Mouse (Mus musculus) heart, embryonic 10.5 days (tissue): ENCODE results near the gene Rnf126. TPM values are rescaled to one million over a fixed set of nuclear protein-coding genes. Genes with fewer than 3 reads are reported as not detected.
A peak's percentile ranks its signal among the peaks of the same experiment; 100 is the strongest.

ENCODE experiments used
- DNase-seq: peaks from one replicate; pipeline ENCODE4 v3.0.0-alpha.2; 2017; ENCODE audit warnings: low spot score
- H3K27ac ChIP-seq: fragments of 300-500 bp; sonication (generic); 2 replicates; pipeline ENCODE4 v1.5.1; 2016; ENCODE audit warnings: mild to moderate bottlenecking
- H3K27me3 ChIP-seq: fragments of 300-500 bp; sonication (generic); 2 replicates; pipeline ENCODE4 v1.6.1; 2016; ENCODE audit warnings: mild to moderate bottlenecking; ENCODE audit not compliant: poor library complexity, insufficient read depth, severe bottlenecking
- H3K36me3 ChIP-seq: fragments of 300-500 bp; sonication (generic); 2 replicates; pipeline ENCODE4 v1.6.1; 2016; ENCODE audit warnings: mild to moderate bottlenecking, moderate library complexity
- H3K4me1 ChIP-seq: fragments of 300-500 bp; sonication (generic); 2 replicates; pipeline ENCODE4 v1.6.1; 2016; ENCODE audit warnings: mild to moderate bottlenecking
- H3K4me3 ChIP-seq: fragments of 300-500 bp; sonication (generic); 2 replicates; pipeline ENCODE4 v1.5.1; 2016; ENCODE audit warnings: mild to moderate bottlenecking, moderate library complexity
- H3K9me3 ChIP-seq: fragments of 300-500 bp; sonication (generic); 2 replicates; pipeline ENCODE4 v1.6.1; 2016; ENCODE audit warnings: mild to moderate bottlenecking, moderate library complexity
- WGBS: fragments of 180-500 bp; shearing (Covaris S2); methylation state at CpG from one replicate; pipeline ENCODE4 v1.1.7; 2016; 5-methylcytosine and 5-hydroxymethylcytosine counted together
- polyA plus RNA-seq: library from polyadenylated mRNA; unstranded; fragments of >200 nt; fragmentation: Nextera tagmentation; extraction: Ambion mirVana; gene quantifications from 2 replicates; pipeline ENCODE4 v1.2.1, GENCODE M21; 2016

Rnf126 gene
- polyA plus RNA-seq, 1 experiment from 2014 or later, result 113 TPM

GRCm38 (mm10) chr10:79801837-79802236 is 35.1 kb upstream of the Rnf126 start:
- Histone ChIP-seq H3K4me1 (peaks cover 67% of the 10 kb centered on the region), H3K27me3 (no peaks in the 10 kb centered on the region), H3K36me3 (peaks cover 3% of the 10 kb centered on the region; the same call in 1 of the 2 replicates), H3K4me3 (0 out of 2 replicates have a peak overlapping the region, but pooled peaks have one; percentile 30), H3K27ac (peak overlapping the region; percentile 76), H3K9me3 (no peaks in the 10 kb centered on the region)
- WGBS, result 11% methylated on average over 3 of the region's 3 CpGs
- no peak for DNase-seq

GRCm38 (mm10) chr10:79800508-79800907 is 33.8 kb upstream of the Rnf126 start:
- peak overlapping the region; percentile 52; the same call in 1 of the 2 replicates for H3K27ac ChIP-seq
- WGBS, result 84% methylated on average over 11 of the region's 11 CpGs

DNA sequence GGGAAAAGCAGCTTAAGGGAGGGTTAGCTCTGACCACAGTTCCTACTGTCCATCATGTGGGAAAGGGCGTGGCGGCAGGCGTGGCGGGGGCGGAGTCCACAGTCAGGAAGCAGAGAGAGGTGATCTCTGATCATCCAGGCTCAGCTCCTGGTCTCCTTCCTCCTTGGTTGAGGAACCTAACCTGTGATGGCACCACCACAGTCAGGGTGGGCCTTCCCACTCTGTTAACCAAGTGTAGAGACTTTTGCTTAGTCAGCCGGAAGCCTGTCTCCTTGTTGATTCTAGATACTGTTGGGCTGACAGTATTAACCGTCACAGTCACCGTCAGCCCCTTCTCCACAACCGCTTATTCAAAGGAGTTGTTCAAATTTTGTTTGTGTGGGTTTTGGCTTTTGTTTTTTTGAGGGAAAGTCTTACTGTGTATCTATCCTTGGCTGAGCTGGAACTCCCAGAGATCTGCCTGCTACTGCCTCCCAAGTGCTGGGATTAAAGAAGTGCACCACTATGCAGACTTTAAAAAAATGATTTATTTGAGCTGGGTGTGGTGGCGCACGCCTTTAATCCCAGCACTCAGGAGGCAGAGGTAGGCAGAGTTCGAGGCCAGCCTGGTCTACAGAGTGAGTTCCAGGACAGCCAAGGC is 31.7 kb upstream of the Rnf126 start:
- Histone ChIP-seq H3K27ac (no peak overlapping the region), H3K4me3 (0 out of 2 replicates have a peak overlapping the region, but pooled peaks have one; percentile 0), H3K27me3 (no peaks in the 10 kb centered on the region), H3K36me3 (no peaks in the 10 kb centered on the region), H3K4me1 (peaks cover 57% of the 10 kb centered on the region), H3K9me3 (no peaks in the 10 kb centered on the region)
- no peak for DNase-seq
- 74% methylated on average over 12 of the region's 12 CpGs for WGBS

More at GRCm38 (mm10) chr10:79800508-79800907, 33.8 kb upstream of the Rnf126 start:
- Histone ChIP-seq H3K27me3 (no peaks in the 10 kb centered on the region), H3K4me3 (no peak overlapping the region), H3K36me3 (peaks cover 2% of the 10 kb centered on the region; the same call in 1 of the 2 replicates), H3K4me1 (peaks cover 56% of the 10 kb centered on the region), H3K9me3 (no peaks in the 10 kb centered on the region)
- DNase-seq, result no peak

GRCm38 (mm10) chr10:79797326-79797725 is 30.6 kb upstream of the Rnf126 start:
- Histone ChIP-seq H3K36me3 (no peaks in the 10 kb centered on the region), H3K9me3 (no peaks in the 10 kb centered on the region), H3K4me3 (no peak overlapping the region), H3K27ac (no peak overlapping the region; the same call in 1 of the 2 replicates), H3K4me1 (peaks cover 50% of the 10 kb centered on the region), H3K27me3 (no peaks in the 10 kb centered on the region)
- 34% methylated on average over 15 of the region's 15 CpGs for WGBS
- no peak for DNase-seq

- no peaks in the 10 kb centered on the region for H3K9me3 ChIP-seq
- 95% methylated on average over 3 of the region's 3 CpGs for WGBS
- no peaks in the 10 kb centered on the region for H3K36me3 ChIP-seq
- peaks cover 40% of the 10 kb centered on the region for H3K4me1 ChIP-seq
- H3K4me3 ChIP-seq, result 0 out of 2 replicates have a peak overlapping the region, but pooled peaks have one; percentile 8
- H3K27me3 ChIP-seq, result no peaks in the 10 kb centered on the region
- no peak overlapping the region for H3K27ac ChIP-seq
- DNase-seq, result no peak
These were observed 29.2 kb upstream of the Rnf126 start for GRCm38 (mm10) chr10:79795905-79796304.

- Histone ChIP-seq H3K36me3 (no peaks in the 10 kb centered on the region), H3K27ac (peak overlapping the region; percentile 93), H3K9me3 (no peaks in the 10 kb centered on the region), H3K4me3 (peak overlapping the region; percentile 89), H3K4me1 (peaks cover 34% of the 10 kb centered on the region), H3K27me3 (no peaks in the 10 kb centered on the region)
- DNase-seq, result no peak
- 12% methylated on average over 10 of the region's 10 CpGs for WGBS
These were observed 27.8 kb upstream of the Rnf126 start for GRCm38 (mm10) chr10:79794491-79794931.

- WGBS, result 4% methylated on average over 38 of the region's 38 CpGs
- peaks cover 34% of the 10 kb centered on the region for H3K4me1 ChIP-seq
- peak overlapping the region; percentile 89 for H3K4me3 ChIP-seq
- H3K9me3 ChIP-seq, result no peaks in the 10 kb centered on the region
- no peak for DNase-seq
- no peaks in the 10 kb centered on the region for H3K36me3 ChIP-seq
- H3K27me3 ChIP-seq, result no peaks in the 10 kb centered on the region
- H3K27ac ChIP-seq, result peak overlapping the region; percentile 93
These were observed 27.2 kb upstream of the Rnf126 start for GRCm38 (mm10) chr10:79793738-79794490.

GRCm38 (mm10) chr10:79793051-79793737 is 26.4 kb upstream of the Rnf126 start, which contains the start of gene Palm:
Gene Palm, plus strand, starts transcription at chr10:79793572.
- peak within 1 kb of the TSS; percentile 93 for H3K27ac ChIP-seq
- no peaks in the 10 kb centered on the region for H3K9me3 ChIP-seq
- WGBS, result 5% methylated on average over 51 of the region's 51 CpGs
- H3K27me3 ChIP-seq, result no peaks in the 10 kb centered on the region
- H3K4me1 ChIP-seq, result peaks cover 32% of the 10 kb centered on the region
- DNase-seq, result no peak
- peak within 1 kb of the TSS; percentile 89 for H3K4me3 ChIP-seq
- H3K36me3 ChIP-seq, result no peaks in the 10 kb centered on the region

DNA sequence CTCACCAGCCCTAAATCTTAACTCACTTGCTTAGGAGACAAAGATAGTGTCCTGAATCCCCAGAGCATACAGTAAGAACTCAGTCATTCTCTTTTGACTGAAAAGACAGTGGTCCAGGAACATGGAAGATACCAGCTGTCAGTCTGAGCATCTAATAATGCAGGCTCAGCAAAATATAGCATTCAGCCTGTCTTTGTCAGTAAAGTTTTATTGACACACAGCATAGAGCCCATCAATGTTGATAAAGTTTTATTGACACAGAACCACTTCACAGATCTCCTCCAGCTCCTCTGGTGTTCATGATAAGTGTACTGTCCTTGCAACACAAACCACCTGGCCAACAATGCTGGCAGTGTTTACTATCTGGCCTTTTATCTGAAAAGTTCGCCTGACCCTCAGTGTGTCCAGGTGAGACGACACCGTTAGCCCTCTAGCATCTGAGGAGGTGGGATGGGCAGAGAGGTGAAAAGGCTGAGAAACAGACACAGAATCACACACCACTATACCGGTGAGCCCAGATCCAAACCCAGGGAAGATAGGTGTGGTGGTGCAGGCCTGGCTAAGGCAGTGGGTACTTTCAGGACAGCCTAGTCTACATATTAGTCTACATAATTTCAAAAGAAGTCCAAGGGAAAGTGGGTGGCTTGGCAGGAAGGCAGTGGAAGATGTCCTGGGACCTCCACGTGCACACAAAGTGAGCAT is 25.7 kb upstream of the Rnf126 start:
- H3K4me3 ChIP-seq, result 0 out of 2 replicates have a peak overlapping the region, but pooled peaks have one; percentile 89
- H3K36me3 ChIP-seq, result no peaks in the 10 kb centered on the region
- H3K27ac ChIP-seq, result peak overlapping the region; percentile 93; the same call in 1 of the 2 replicates
- H3K27me3 ChIP-seq, result no peaks in the 10 kb centered on the region
- H3K4me1 ChIP-seq, result peaks cover 29% of the 10 kb centered on the region
- H3K9me3 ChIP-seq, result no peaks in the 10 kb centered on the region
- WGBS, result 76% methylated on average over 5 of the region's 5 CpGs
- DNase-seq, result no peak

DNA sequence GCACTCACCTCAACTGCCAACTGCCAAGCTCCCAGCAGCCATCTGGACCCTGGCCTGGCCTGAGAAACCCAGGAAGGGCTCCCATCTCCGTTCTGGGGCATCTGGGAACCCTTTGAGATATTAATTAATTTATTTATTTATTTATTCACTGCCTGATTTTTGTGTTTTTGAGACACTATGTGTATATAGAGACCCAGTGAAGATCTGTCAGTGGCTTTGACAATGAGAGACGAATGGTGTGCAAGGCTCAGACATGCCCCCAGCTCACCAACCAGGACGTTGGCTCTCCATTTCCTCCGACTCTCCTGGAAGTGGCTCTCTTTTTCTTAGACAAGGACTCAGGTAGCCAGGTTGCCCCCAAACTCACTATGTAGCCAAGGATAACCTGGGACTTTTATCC is 24.1 kb upstream of the Rnf126 start, which contains the start of gene Prss57:
Gene Prss57, minus strand, starts transcription at position 101 of the 400 bp plus-strand sequence.
- Histone ChIP-seq H3K4me3 (no peak within 1 kb of the TSS), H3K4me1 (peaks cover 23% of the 10 kb centered on the region), H3K36me3 (no peaks in the 10 kb centered on the region), H3K27ac (no peak within 1 kb of the TSS), H3K27me3 (peaks cover 3% of the 10 kb centered on the region; the same call in 1 of the 2 replicates), H3K9me3 (no peaks in the 10 kb centered on the region)
- WGBS, result 76% methylated on average over 4 of the region's 4 CpGs
- DNase-seq, result no peak

DNA sequence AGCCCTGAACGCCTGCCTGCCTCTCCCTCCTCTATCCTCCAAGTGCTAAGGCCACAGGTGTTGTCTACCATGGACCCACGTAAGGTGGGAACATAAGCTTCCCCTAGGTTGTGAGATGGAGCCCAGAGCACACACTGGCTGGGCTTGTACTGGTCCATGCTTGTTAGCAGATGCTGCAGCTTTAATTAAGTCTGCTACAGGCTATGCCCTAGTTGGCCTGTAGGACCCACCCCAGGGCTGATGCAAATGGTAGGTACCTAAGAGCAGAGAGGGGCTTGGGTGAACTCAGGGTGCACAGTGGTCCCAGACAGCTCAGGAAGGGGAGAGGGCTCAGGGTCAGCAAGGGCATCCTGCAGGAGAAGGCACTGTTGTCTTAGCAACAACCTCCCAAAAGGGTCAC is 22.8 kb upstream of the Rnf126 start:
- DNase-seq, result no peak
- Histone ChIP-seq H3K27me3 (peaks cover 11% of the 10 kb centered on the region), H3K36me3 (no peaks in the 10 kb centered on the region), H3K9me3 (no peaks in the 10 kb centered on the region), H3K4me1 (peaks cover 16% of the 10 kb centered on the region), H3K27ac (no peak overlapping the region), H3K4me3 (no peak overlapping the region)
- 45% methylated on average over 2 of the region's 2 CpGs for WGBS
